ENCODE assay signal across 8 mouse cellular contexts in the genomic region with DNA sequence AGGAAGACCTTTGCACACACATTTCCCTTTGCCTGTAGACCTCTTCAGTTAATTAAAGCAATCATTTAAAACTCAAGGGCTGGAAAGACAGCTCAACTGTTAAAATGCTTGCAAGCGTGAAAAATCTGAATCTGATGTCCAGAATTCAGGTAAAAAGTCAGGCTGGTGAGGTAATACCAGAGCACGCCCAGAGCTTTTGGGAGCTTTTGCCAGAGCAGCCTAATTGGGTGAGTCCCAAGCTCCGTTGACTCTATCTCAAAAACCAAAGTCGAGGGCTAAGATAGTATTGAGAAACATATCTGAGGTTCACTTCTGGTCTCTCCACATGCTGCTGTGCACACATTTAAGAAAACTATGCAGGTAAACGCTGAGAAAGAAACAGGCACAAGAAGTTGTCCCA. TPM values are rescaled to one million over a fixed set of nuclear protein-coding genes. Genes with fewer than 3 reads are reported as not detected.
DNase-seq lines count a peak whose midpoint lies in the region; ATAC-seq and TF ChIP-seq lines count a peak whose summit lies in the region.

Gene Mogat1, plus strand, starts transcription at position 130 of the 400 bp plus-strand sequence.

- H3K4me3 ChIP-seq in embryonic facial prominence, embryonic 12.5 days: peak within 1 kb of the TSS; percentile 32
- H3K4me3 ChIP-seq in kidney, adult 2 months (ENCODE audit: insufficient read depth, low read depth, low read length): peak within 1 kb of the TSS; percentile 54
- H3K4me3 ChIP-seq in midbrain, embryonic 10.5 days: peak within 1 kb of the TSS; percentile 52

- H3K27me3 ChIP-seq in embryonic facial prominence, embryonic 12.5 days: 0 out of 2 replicates have a peak, but pooled peaks cover 5% of the 10 kb centered on the region
- H3K27me3 ChIP-seq in kidney, adult 2 months (replicated peaks; ENCODE audit: control insufficient read depth, insufficient read depth, low read length): no peaks in the 10 kb centered on the region
- H3K27me3 ChIP-seq in midbrain, embryonic 10.5 days (ENCODE audit: low read depth, poor library complexity, severe bottlenecking): peaks cover 24% of the 10 kb centered on the region

- no peak within 1 kb of the TSS for H3K27ac ChIP-seq in embryonic facial prominence, embryonic 12.5 days
- H3K27ac ChIP-seq in kidney, adult 2 months (ENCODE audit: insufficient read depth, low read depth, low read length): peak within 1 kb of the TSS; percentile 99
- peak within 1 kb of the TSS; percentile 66 for H3K27ac ChIP-seq in midbrain, embryonic 10.5 days (replicated peaks)

- TF ChIP-seq POLR2A in kidney, adult 2 months (IDR thresholded peaks at IDR 0.05; ENCODE audit: low read depth, low read length): no peak

- intact Hi-C loops in heart, postnatal 10 days (cut with DNase I): no loop called here

- peak within 1 kb of the TSS; percentile 61 for H3K4me2 ChIP-seq in embryonic facial prominence, embryonic 12.5 days (replicated peaks)

- ATAC-seq in embryonic facial prominence, embryonic 12.5 days (ENCODE audit: insufficient number of reproducible peaks, insufficient read depth, low FRiP score, low TSS enrichment): no peak

- no peaks in the 10 kb centered on the region for H3K9me3 ChIP-seq in embryonic facial prominence, embryonic 12.5 days
- H3K9me3 ChIP-seq in midbrain, embryonic 10.5 days (replicated peaks): no peaks in the 10 kb centered on the region

- peaks cover 5% of the 10 kb centered on the region; the same call in 1 of the 2 replicates for H3K4me1 ChIP-seq in embryonic facial prominence, embryonic 12.5 days
- H3K4me1 ChIP-seq in kidney, adult 2 months (ENCODE audit: control insufficient read depth, insufficient read depth, low read length): peaks cover 2% of the 10 kb centered on the region; the same call in 1 of the 2 replicates
- H3K4me1 ChIP-seq in midbrain, embryonic 10.5 days: peaks cover 10% of the 10 kb centered on the region

- TF ChIP-seq CTCF in kidney, adult 2 months (conservative IDR thresholded peaks at IDR 0.05; ENCODE audit: insufficient read depth, insufficient read length, low read depth, low read length): no peak

- peak; percentile 43 for DNase-seq in heart, adult 11 months
- no peak for DNase-seq in heart, postnatal 10 days
- DNase-seq in kidney, adult 2 months: peak; percentile 85
- DNase-seq in midbrain, embryonic 10.5 days (ENCODE audit: low spot score): no peak
- DNase-seq in frontal cortex, postnatal 36 days (ENCODE audit: low spot score in 2 of 2): no peak
- no peak for DNase-seq in cerebellum, adult 11 months
- DNase-seq in layer of hippocampus, postnatal 14 days (ENCODE audit: low spot score in 2 of 2): no peak

- 68% methylated on average over 5 of the region's 5 CpGs for WGBS in embryonic facial prominence, embryonic 12.5 days
- 44% methylated on average over 5 of the region's 5 CpGs for WGBS in kidney, adult 2 months
- WGBS in midbrain, embryonic 10.5 days: 78% methylated on average over 5 of the region's 5 CpGs

- peak within 1 kb of the TSS; percentile 52; the same call in 1 of the 2 replicates for H3K9ac ChIP-seq in embryonic facial prominence, embryonic 12.5 days

- H3K36me3 ChIP-seq in embryonic facial prominence, embryonic 12.5 days: no peaks in the 10 kb centered on the region
- H3K36me3 ChIP-seq in kidney, adult 2 months (ENCODE audit: control insufficient read depth, insufficient read depth, low read length): no peaks in the 10 kb centered on the region
- H3K36me3 ChIP-seq in midbrain, embryonic 10.5 days: no peaks in the 10 kb centered on the region

RNA-seq across cellular contexts. Expression of gene Mogat1, which starts in this region (rescaled TPM):
- total RNA-seq in heart, postnatal 10 days (2021): under 1 TPM; 0.24 to 0.50 TPM
- 0.57 and 0.65 TPM in 2 replicates for polyA plus RNA-seq in embryonic facial prominence, embryonic 12.5 days (2016; fragmentation: Nextera tagmentation; extraction: Ambion mirVana)
- 109 and 120 TPM in 2 replicates for polyA plus RNA-seq in kidney, adult 2 months (2012; rRNA removed)
- 0.39 and 0.91 TPM in 2 replicates for polyA plus RNA-seq in midbrain, embryonic 10.5 days (2016; fragmentation: Nextera tagmentation; extraction: Ambion mirVana)
- not detected for total RNA-seq in layer of hippocampus, postnatal 14 days (2021)

Comparison
In these comparisons a context has a peak if more than half of its experiments do, and no peak if none do; other contexts are left out.
1. RNA of gene Mogat1 (polyA plus RNA-seq): 109 to 120 TPM in kidney, adult 2 months; 0.39 to 0.91 TPM in midbrain, embryonic 10.5 days and 0.57 to 0.65 TPM in embryonic facial prominence, embryonic 12.5 days; every median in the first group is over 10 times any median in the second.
2. DNase-seq: peak in heart, adult 11 months (single experiment) and kidney, adult 2 months (single experiment); none in heart, postnatal 10 days (0 of 2), midbrain, embryonic 10.5 days (single experiment), frontal cortex, postnatal 36 days (0 of 2), cerebellum, adult 11 months (single experiment) and layer of hippocampus, postnatal 14 days (0 of 2).
3. Peak in every context shown above with its lines, with median percentiles within 50 percentile points of each other: H3K4me3 ChIP-seq.